Mouse (Mus musculus) ES-Bruce4 (cell line): ENCODE results near the gene Thbd.

Source experiments
- CTCF ChIP-seq: IDR thresholded peaks from one replicate; pipeline ENCODE4 v1.8.1; 2011; ENCODE audit warnings: low read depth, low read length
- EP300 ChIP-seq: IDR thresholded peaks from 2 replicates; pipeline ENCODE4 v1.6.1; 2011; ENCODE audit warnings: low read depth, low read length; ENCODE audit not compliant: insufficient read depth

GRCm38 (mm10) chr2:148427553-148427952, 19.6 kb upstream of the Thbd start:
- TF ChIP-seq EP300 (no peak), CTCF (no peak)
